Mouse (Mus musculus): Measurements from ENCODE around the gene Mtus2.

Gene Mtus2

GRCm38 (mm10) chr5:147957592-147958271, 612 bp downstream of the Mtus2 start:
- under 1% methylated on average over 42 of the region's 42 CpGs for WGBS

- WGBS = 16% methylated on average over 13 of the region's 13 CpGs
Measured at GRCm38 (mm10) chr5:147958552-147958951, 1.4 kb downstream of the Mtus2 start.

- WGBS = 9% methylated on average over 5 of the region's 5 CpGs
Measured at GRCm38 (mm10) chr5:147959088-147959487, 2.0 kb downstream of the Mtus2 start.

GRCm38 (mm10) chr5:147960793-147961192, 3.7 kb downstream of the Mtus2 start:
- 85% methylated on average over 1 of the region's 1 CpGs for WGBS

GRCm38 (mm10) chr5:147963820-147964580, 6.9 kb downstream of the Mtus2 start:
- WGBS = 64% methylated on average over 13 of the region's 13 CpGs

- WGBS = 39% methylated on average over 2 of the region's 2 CpGs
Measured at GRCm38 (mm10) chr5:147964776-147965175, 7.7 kb downstream of the Mtus2 start.

GRCm38 (mm10) chr5:147966646-147967045, 9.5 kb downstream of the Mtus2 start:
- 91% methylated on average over 7 of the region's 7 CpGs for WGBS

- 81% methylated on average over 5 of the region's 5 CpGs for WGBS
Measured at GRCm38 (mm10) chr5:147969566-147969965, 12.4 kb downstream of the Mtus2 start.

- 58% methylated on average over 13 of the region's 13 CpGs for WGBS
Measured at GRCm38 (mm10) chr5:147976001-147976400, 18.9 kb downstream of the Mtus2 start.

- 45% methylated on average over 13 of the region's 13 CpGs for WGBS
Measured at GRCm38 (mm10) chr5:147980606-147981005, 23.5 kb downstream of the Mtus2 start.

GRCm38 (mm10) chr5:147990289-147990688, 33.2 kb downstream of the Mtus2 start:
- WGBS = 74% methylated on average over 4 of the region's 4 CpGs

GRCm38 (mm10) chr5:147990775-147991174, 33.7 kb downstream of the Mtus2 start:
- WGBS = 75% methylated on average over 10 of the region's 10 CpGs

- WGBS = 40% methylated on average over 20 of the region's 20 CpGs
Measured at GRCm38 (mm10) chr5:147992581-147993378, 35.7 kb downstream of the Mtus2 start.

- 35% methylated on average over 4 of the region's 4 CpGs for WGBS
Measured at GRCm38 (mm10) chr5:148005263-148005662, 48.1 kb downstream of the Mtus2 start.

- 85% methylated on average over 5 of the region's 5 CpGs for WGBS
Measured at GRCm38 (mm10) chr5:148012156-148012555, 55.0 kb downstream of the Mtus2 start.

GRCm38 (mm10) chr5:148014133-148014854, 57.2 kb downstream of the Mtus2 start:
- WGBS = 73% methylated on average over 6 of the region's 6 CpGs

GRCm38 (mm10) chr5:148015383-148015782, 58.3 kb downstream of the Mtus2 start:
- WGBS = 70% methylated on average over 8 of the region's 8 CpGs

GRCm38 (mm10) chr5:148017371-148017770, 60.3 kb downstream of the Mtus2 start:
- WGBS = 73% methylated on average over 11 of the region's 11 CpGs

GRCm38 (mm10) chr5:148022784-148023183, 65.7 kb downstream of the Mtus2 start:
- WGBS = 91% methylated on average over 4 of the region's 4 CpGs

- WGBS = 41% methylated on average over 26 of the region's 26 CpGs
Measured at GRCm38 (mm10) chr5:148026401-148027349, 69.6 kb downstream of the Mtus2 start.

Measured in cerebral cortex, adult 2 months (tissue).